Mouse (Mus musculus) embryonic fibroblast, embryonic 13.5 days (primary cell): Measurements from ENCODE around the gene Xrcc3. TPM values are rescaled to one million over a fixed set of nuclear protein-coding genes. Genes with fewer than 3 reads are reported as not detected.

Source experiments
- H3K27ac ChIP-seq: 2 replicates; pipeline ENCODE4 v1.5.1; 2012; ENCODE audit warnings: low read length, control low read depth, inconsistent platforms; ENCODE audit not compliant: insufficient read depth
- H3K4me1 ChIP-seq: 2 replicates; pipeline ENCODE4 v1.6.1; 2011; ENCODE audit warnings: low read length; ENCODE audit not compliant: control insufficient read depth, insufficient read depth
- H3K4me3 ChIP-seq: 2 replicates; pipeline ENCODE4 v1.5.1; 2011; ENCODE audit warnings: mild to moderate bottlenecking, control low read depth, low read length; ENCODE audit not compliant: insufficient read depth
- CTCF ChIP-seq: IDR thresholded peaks from 2 replicates; pipeline ENCODE4 v1.5.1; 2011; ENCODE audit warnings: mild to moderate bottlenecking, control low read depth, low read length, moderate library complexity, borderline replicate concordance; ENCODE audit not compliant: insufficient read depth
- POLR2A ChIP-seq: IDR thresholded peaks from 2 replicates; pipeline ENCODE4 v1.6.1; 2011; ENCODE audit warnings: low read depth, mild to moderate bottlenecking, control low read depth, low read length, moderate library complexity
- polyA plus RNA-seq: library from polyadenylated mRNA; stranded (reverse); fragments of >200 nt; gene quantifications from 2 replicates; pipeline ENCODE4 v1.2.4, GENCODE M21; 2011; ENCODE audit warnings: low read depth; ENCODE audit not compliant: missing spikeins, insufficient read length

The Xrcc3 gene
- polyA plus RNA-seq, 1 experiment: 2.7 TPM

DNA sequence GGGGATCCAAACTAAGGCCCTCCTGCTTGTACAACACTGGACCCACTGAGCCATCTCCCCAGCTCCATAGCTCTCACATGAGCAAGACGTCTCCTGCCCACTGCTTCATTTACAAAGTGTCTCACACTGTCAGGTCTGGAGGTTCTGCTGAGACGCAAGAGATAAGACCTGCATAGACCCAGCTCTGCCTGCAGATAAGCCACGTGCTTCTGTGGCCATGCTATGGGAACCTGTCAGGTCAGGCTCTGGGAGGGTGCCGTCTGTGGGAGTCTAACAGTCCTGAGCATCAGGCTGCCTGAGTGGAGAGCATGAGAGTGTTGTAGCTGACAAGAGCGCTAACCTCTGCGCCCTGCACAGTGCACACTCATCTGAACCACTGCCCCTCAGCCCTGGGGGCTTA is 26.7 kb downstream of the Xrcc3 start:
- no peak overlapping the region for H3K4me3 ChIP-seq
- H3K27ac ChIP-seq: no peak overlapping the region
- TF ChIP-seq CTCF (no peak), POLR2A (no peak)
- H3K4me1 ChIP-seq: no peaks in the 10 kb centered on the region

DNA sequence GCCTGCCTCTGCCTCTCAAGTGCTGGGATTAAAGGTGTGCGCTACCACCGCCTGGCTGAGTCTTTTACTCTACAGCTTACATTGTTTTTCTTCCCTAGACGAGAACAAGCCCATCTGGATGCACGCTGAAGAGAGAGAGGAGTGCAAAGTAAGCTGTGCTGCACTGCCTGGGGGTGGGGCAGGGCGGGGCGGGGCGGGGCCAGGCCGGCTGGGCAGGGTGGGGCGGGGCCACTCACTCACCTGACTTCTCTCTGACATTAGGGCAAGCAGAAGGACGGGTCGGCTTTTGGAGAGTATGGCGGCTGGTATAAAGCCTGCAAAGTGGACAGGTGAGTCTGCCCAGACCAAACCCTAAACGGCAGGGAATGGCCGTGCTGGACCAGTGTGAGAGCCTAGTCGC is 28.5 kb downstream of the Xrcc3 start:
- Histone ChIP-seq H3K27ac (no peak overlapping the region), H3K4me1 (no peaks in the 10 kb centered on the region), H3K4me3 (no peak overlapping the region)
- TF ChIP-seq POLR2A (no peak), CTCF (no peak)

DNA sequence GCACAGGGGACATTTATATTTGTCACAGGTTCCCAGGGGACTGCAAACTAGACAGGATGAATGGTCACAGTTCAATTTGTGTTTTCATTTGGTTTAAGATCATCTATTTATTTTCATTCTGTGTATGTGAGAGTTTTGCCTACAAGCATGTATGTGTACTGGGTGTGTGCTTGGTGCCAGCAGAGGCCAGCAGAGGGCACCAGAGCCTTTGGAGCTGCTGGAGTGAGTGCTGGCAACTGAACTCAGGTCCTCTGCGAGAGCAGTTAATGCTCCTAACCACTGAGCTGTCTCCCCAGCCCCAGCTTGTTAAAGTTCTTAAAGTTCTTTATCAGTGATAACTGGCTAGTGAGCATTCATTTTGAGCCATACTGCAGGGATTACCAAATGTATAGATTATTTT is 34.1 kb downstream of the Xrcc3 start:
- Histone ChIP-seq H3K27ac (no peak overlapping the region), H3K4me3 (no peak overlapping the region), H3K4me1 (no peaks in the 10 kb centered on the region)
- TF ChIP-seq CTCF (peak; percentile 33; the same call in 1 of the 2 replicates), POLR2A (no peak)

DNA sequence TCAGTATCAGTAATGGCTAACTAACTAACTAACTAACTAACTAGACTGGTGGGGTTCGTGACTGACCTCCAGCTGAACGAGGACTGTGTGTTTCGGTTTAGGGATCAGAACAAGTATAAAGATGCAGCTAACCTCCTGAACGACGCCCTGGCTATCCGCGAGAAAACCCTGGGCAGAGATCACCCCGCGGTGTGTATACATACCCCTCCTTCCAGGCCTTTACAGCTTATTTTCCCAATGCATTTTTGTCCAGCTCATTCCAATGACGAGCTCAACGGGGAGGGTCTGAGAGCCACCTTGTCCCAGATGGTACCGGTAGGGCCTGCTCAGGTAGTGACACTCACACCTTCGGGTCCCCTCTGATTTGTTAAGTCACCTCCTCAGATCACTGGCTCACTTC is 35.8 kb downstream of the Xrcc3 start:
- H3K4me1 ChIP-seq: no peaks in the 10 kb centered on the region
- H3K4me3 ChIP-seq: no peak overlapping the region
- no peak overlapping the region for H3K27ac ChIP-seq
- no peak for TF ChIP-seq CTCF
- TF ChIP-seq POLR2A: no peak

DNA sequence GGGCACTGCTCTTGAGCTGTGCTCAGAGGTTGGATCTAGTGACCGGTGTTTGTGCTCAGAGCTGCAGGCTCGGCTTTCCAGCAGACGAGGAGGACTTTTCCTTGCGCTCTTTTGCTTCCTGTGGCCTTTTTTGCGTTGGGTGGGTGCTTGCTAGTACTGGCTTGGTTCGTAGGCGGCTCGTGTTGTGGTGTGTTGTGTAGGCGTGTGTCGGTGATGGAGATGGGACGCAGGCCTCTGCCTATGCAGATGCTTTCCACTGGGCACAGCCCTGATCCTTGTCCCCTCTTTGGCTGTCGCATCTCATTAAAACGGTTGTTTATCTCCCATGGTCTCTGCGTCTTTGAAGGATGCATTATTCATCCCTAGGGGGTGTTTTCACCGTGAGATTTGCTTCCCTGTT is 38.8 kb downstream of the Xrcc3 start:
- no peak overlapping the region for H3K4me3 ChIP-seq
- H3K4me1 ChIP-seq: no peaks in the 10 kb centered on the region
- H3K27ac ChIP-seq: no peak overlapping the region
- TF ChIP-seq CTCF: no peak
- no peak for TF ChIP-seq POLR2A

DNA sequence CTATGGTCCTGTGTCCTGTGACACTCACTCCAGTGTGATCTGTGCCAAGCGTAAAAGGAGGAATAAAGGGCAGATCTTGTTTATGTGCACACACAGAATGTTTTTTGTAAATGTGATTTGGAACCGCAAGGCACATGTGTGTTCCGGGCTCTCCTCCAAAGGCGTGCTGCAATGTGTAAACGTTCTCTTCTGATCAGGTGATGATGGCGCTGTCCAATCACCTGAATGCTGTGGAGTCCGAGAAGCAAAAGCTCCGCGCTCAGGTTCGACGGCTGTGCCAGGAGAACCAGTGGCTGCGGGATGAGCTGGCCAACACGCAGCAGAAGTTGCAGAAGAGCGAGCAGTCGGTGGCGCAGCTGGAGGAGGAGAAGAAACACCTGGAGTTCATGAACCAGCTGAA is 39.5 kb downstream of the Xrcc3 start:
- Histone ChIP-seq H3K4me3 (no peak overlapping the region), H3K4me1 (no peaks in the 10 kb centered on the region), H3K27ac (no peak overlapping the region)
- TF ChIP-seq POLR2A (no peak), CTCF (no peak)

DNA sequence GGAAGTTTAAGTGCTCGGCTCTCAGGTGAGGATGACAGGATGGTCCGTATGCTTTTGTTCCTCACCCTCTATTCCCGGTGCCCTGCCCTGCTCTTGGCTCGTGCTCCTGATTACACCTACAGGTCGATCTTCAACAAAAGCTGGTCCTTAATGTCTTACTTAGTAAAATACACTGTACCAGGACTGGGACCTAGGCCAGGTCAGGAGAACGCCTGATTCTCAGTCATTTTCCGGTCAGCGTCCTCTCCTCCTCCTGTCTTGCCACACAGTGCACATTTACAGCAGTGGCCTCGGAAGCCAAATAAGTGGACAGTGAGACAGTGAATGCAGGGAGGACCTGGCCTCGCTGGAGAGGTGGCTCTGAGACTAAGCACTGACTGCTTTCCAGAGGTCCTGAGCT is 43.0 kb downstream of the Xrcc3 start:
- Histone ChIP-seq H3K4me3 (no peak overlapping the region), H3K4me1 (peaks cover 18% of the 10 kb centered on the region), H3K27ac (no peak overlapping the region)
- TF ChIP-seq CTCF (no peak), POLR2A (no peak)

DNA sequence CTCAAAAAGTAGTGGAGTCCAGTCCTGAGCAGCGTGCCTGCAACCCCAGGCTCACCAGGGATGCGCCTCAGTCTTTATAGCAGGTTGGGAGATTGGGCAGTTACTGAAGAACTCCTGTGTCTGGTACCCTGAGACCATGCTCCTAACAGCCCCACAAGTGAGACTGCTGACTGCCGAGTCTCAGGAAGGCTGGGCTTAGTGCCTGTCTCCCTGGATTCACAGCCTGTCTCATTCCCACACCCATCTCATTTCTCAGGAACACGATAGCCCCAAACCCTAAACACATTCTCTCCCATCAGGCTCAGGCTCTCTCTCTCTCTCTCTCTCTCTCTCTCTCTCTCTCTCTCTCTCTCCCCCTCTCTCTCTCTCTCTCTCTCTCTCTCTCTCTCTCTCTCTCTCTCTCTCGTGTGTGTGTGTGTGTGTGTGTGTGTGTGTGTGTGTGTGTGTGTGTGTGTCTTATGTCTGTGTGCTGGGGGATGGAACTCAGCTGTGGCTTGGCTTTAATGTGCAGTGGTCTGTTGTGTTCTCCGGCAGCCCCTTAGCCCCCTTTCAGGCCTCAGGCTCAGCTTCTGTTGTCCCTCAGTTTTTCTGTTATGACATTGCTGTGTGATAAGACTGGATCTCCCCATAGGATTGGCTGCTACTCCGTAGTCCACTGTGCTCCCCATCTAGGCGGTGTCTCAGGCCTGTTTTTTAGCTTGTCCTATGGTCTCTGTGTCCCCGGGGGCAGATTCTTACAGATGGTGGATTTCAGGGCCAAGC is 43.7 kb downstream of the Xrcc3 start:
- H3K4me1 ChIP-seq: peaks cover 20% of the 10 kb centered on the region
- H3K27ac ChIP-seq: no peak overlapping the region
- TF ChIP-seq CTCF (no peak), POLR2A (no peak)
- H3K4me3 ChIP-seq: no peak overlapping the region

DNA sequence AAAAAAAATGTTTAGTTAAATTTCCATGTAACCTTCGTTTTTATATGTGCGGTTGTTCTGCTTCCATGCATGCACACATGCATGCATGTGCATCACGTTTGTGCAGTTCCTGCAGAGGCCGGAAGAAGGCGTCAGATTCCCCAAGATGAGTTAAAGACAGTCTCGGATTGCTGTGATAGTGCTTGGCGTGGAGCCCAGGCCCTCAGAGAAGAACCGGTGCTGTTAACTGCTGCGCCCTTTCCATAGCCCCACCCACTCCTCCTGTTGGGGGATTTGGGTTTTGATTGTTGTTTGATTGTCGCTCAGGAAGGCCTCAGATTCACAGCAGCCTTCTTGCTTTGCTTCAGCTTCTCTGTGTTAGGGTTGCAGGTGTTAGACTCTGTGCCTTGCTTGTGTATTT is 44.4 kb downstream of the Xrcc3 start:
- H3K4me1 ChIP-seq: peaks cover 20% of the 10 kb centered on the region
- no peak for TF ChIP-seq POLR2A
- TF ChIP-seq CTCF: no peak
- H3K27ac ChIP-seq: no peak overlapping the region

DNA sequence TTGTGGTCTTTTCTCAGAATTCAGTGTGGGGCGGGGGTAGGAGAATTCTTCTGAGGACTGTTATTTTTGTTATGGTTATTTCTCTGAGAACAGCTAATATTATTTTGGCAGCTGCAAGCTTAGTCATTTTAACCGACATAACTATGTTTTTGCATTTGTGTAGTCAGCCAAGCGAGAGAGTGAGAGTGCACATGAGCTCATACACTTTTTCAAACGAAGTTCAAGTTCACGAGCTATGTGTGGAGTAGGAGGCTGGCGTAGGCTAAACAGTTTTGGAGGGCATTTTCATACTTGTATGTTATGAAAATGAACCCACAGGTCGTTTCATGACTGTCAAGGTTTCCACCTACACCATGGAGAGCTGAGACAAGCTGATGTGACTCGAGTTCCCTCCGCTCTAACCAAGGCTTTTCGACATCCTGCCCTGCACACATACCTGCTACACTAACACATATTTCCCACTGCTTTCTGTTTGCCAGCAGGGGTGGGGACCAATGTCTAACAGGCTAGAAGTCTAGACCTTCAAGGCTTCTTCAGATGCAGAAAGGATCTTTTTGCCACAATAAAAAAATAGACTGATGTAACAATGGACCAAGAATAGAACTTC is 45.2 kb downstream of the Xrcc3 start:
- Histone ChIP-seq H3K27ac (peak overlapping the region; percentile 71), H3K4me1 (peaks cover 20% of the 10 kb centered on the region), H3K4me3 (no peak overlapping the region)
- TF ChIP-seq CTCF (no peak), POLR2A (no peak)

More for the DNA sequence above, 44.4 kb downstream of the Xrcc3 start:
- no peak overlapping the region for H3K4me3 ChIP-seq
